Mouse (Mus musculus) limb, embryonic 11.5 days (tissue): ENCODE results near the gene Dnajc16. TPM values are rescaled to one million over a fixed set of nuclear protein-coding genes. Genes with fewer than 3 reads are reported as not detected.

Source experiments
- ATAC-seq: fragments of 200-750 bp; cut with Nextera tagmentation; 2 replicates; pipeline ENCODE4 v1.8.0; 2017; ENCODE audit warnings: low read depth; ENCODE audit not compliant: insufficient number of reproducible peaks, low FRiP score, low TSS enrichment
- DNase-seq: peaks from one replicate; pipeline ENCODE4 v3.0.0-alpha.2; 2015; ENCODE audit warnings: low spot score
- H3K27ac ChIP-seq: fragments of 300-500 bp; sonication (generic); replicated peaks from 2 replicates; pipeline ENCODE4 v1.5.1; 2014; ENCODE audit warnings: low read depth, mild to moderate bottlenecking, low read length
- H3K27me3 ChIP-seq: fragments of 300-500 bp; sonication (generic); 2 replicates; pipeline ENCODE4 v1.6.1; 2014; ENCODE audit warnings: mild to moderate bottlenecking, low read length, mixed read lengths; ENCODE audit not compliant: control insufficient read depth, insufficient read depth
- H3K36me3 ChIP-seq: fragments of 300-500 bp; sonication (generic); 2 replicates; pipeline ENCODE4 v1.6.1; 2014; ENCODE audit warnings: mild to moderate bottlenecking, low read length, moderate library complexity, mixed read lengths; ENCODE audit not compliant: control insufficient read depth, insufficient read depth
- H3K4me1 ChIP-seq: fragments of 300-500 bp; sonication (generic); 2 replicates; pipeline ENCODE4 v1.6.1; 2014; ENCODE audit warnings: low read length, mixed read lengths; ENCODE audit not compliant: control insufficient read depth, insufficient read depth
- H3K4me2 ChIP-seq: fragments of 300-500 bp; sonication (generic); 2 replicates; pipeline ENCODE4 v1.6.1; 2014; ENCODE audit warnings: low read depth, mild to moderate bottlenecking, moderate library complexity; ENCODE audit not compliant: severe bottlenecking
- H3K4me3 ChIP-seq: fragments of 300-500 bp; sonication (generic); 2 replicates; pipeline ENCODE4 v1.5.1; 2014; ENCODE audit warnings: low read depth, low read length
- H3K9ac ChIP-seq: fragments of 300-500 bp; sonication (generic); 2 replicates; pipeline ENCODE4 v1.6.1; 2014; ENCODE audit warnings: mild to moderate bottlenecking, low read length
- H3K9me3 ChIP-seq: fragments of 300-500 bp; sonication (generic); 2 replicates; pipeline ENCODE4 v1.6.1; 2016; ENCODE audit warnings: low read length; ENCODE audit not compliant: control insufficient read depth
- whole genome bisulfite sequencing: fragments of 180-500 bp; shearing (Covaris S2); extraction: QIAGEN DNeasy Blood & Tissue Kit; methylation state at CpG from one replicate; pipeline ENCODE4 v1.1.7; 2014; 5-methylcytosine and 5-hydroxymethylcytosine counted together
- polyA plus RNA-seq: library from polyadenylated mRNA; unstranded; fragments of >200 nt; fragmentation: Nextera tagmentation; extraction: Ambion mirVana; gene quantifications from 2 replicates; pipeline ENCODE4 v1.2.1, GENCODE M21; 2014

Dnajc16 gene
- polyA plus RNA-seq, 1 experiment from 2014 or later = 3.1 TPM

DNA sequence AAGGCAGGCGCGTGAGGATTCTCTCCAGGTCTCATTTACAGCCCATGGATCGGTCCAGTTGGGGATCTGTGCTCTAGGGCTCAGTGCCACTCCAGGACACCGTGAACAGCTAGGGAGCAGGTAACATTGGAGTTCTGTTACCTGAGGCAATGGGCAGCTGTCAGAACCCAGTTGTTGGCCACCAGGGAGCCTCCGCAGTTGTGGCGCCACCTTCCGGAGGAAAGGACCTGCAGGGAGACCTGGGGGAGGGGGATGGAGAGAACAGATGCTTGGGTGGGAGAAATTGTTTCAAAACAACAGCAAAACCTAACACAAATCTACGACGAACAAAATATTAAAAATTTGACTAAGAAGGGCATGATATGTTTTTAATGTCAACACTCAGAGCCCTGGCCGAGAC, 31.4 kb upstream of the Dnajc16 start:
- Histone ChIP-seq H3K36me3 (no peaks in the 10 kb centered on the region), H3K4me2 (no peak overlapping the region), H3K9me3 (no peaks in the 10 kb centered on the region), H3K4me3 (no peak overlapping the region), H3K9ac (no peak overlapping the region), H3K27ac (no peak overlapping the region), H3K27me3 (no peaks in the 10 kb centered on the region), H3K4me1 (no peaks in the 10 kb centered on the region)
- peak; percentile 34 for DNase-seq
- ATAC-seq = no peak
- 74% methylated on average over 10 of the region's 10 CpGs for WGBS

GRCm38 (mm10) chr4:141821178-141821577, 30.4 kb upstream of the Dnajc16 start:
- no peaks in the 10 kb centered on the region for H3K36me3 ChIP-seq
- no peak overlapping the region for H3K27ac ChIP-seq
- no peak overlapping the region for H3K4me2 ChIP-seq
- H3K4me1 ChIP-seq = no peaks in the 10 kb centered on the region
- no peak for ATAC-seq
- no peaks in the 10 kb centered on the region for H3K9me3 ChIP-seq
- H3K9ac ChIP-seq = no peak overlapping the region
- no peak overlapping the region for H3K4me3 ChIP-seq
- no peak for DNase-seq
- WGBS = 69% methylated on average over 3 of the region's 3 CpGs
- no peaks in the 10 kb centered on the region for H3K27me3 ChIP-seq

DNA sequence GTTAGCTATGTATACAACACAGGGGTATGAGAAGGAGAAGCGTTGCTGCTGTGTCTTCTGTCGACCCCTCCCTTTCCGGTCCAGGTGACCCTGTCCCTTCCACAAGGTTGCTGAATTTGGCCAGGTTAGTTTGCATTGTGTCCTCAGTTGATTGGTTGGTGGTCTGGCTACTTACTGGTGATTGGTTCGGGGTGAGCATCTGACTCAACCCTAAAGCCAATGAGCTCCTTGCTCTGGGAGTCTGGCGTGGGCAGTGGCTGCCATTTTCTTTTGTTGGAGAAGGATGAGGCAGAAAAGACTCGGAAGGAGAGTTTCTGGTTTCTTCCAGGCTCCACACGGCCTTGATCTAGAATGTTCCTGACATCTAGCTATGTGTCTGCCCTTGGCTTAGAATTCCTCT, 28.6 kb upstream of the Dnajc16 start:
- Histone ChIP-seq H3K9ac (no peak overlapping the region), H3K36me3 (no peaks in the 10 kb centered on the region), H3K27ac (no peak overlapping the region), H3K4me3 (no peak overlapping the region), H3K4me2 (no peak overlapping the region), H3K4me1 (no peaks in the 10 kb centered on the region), H3K9me3 (no peaks in the 10 kb centered on the region), H3K27me3 (no peaks in the 10 kb centered on the region)
- DNase-seq (no peak), ATAC-seq (no peak)
- WGBS = 90% methylated on average over 7 of the region's 7 CpGs

- H3K27ac ChIP-seq = no peak overlapping the region
- H3K9me3 ChIP-seq = no peaks in the 10 kb centered on the region
- no peaks in the 10 kb centered on the region for H3K36me3 ChIP-seq
- ATAC-seq (no peak), DNase-seq (no peak)
- no peak overlapping the region for H3K4me3 ChIP-seq
- no peak overlapping the region for H3K4me2 ChIP-seq
- H3K4me1 ChIP-seq = no peaks in the 10 kb centered on the region
- WGBS = 84% methylated on average over 13 of the region's 13 CpGs
- H3K27me3 ChIP-seq = no peaks in the 10 kb centered on the region
- H3K9ac ChIP-seq = no peak overlapping the region
Observed at GRCm38 (mm10) chr4:141818861-141819260, 28.1 kb upstream of the Dnajc16 start.

- Histone ChIP-seq H3K27me3 (no peaks in the 10 kb centered on the region), H3K9me3 (no peaks in the 10 kb centered on the region), H3K9ac (no peak overlapping the region), H3K36me3 (0 out of 2 replicates have a peak, but pooled peaks cover 1% of the 10 kb centered on the region), H3K4me3 (no peak overlapping the region), H3K4me1 (no peaks in the 10 kb centered on the region), H3K27ac (no peak overlapping the region), H3K4me2 (no peak overlapping the region)
- WGBS = 77% methylated on average over 10 of the region's 10 CpGs
- no peak for ATAC-seq
- no peak for DNase-seq
Observed at GRCm38 (mm10) chr4:141817706-141818105, 27.0 kb upstream of the Dnajc16 start.

DNA sequence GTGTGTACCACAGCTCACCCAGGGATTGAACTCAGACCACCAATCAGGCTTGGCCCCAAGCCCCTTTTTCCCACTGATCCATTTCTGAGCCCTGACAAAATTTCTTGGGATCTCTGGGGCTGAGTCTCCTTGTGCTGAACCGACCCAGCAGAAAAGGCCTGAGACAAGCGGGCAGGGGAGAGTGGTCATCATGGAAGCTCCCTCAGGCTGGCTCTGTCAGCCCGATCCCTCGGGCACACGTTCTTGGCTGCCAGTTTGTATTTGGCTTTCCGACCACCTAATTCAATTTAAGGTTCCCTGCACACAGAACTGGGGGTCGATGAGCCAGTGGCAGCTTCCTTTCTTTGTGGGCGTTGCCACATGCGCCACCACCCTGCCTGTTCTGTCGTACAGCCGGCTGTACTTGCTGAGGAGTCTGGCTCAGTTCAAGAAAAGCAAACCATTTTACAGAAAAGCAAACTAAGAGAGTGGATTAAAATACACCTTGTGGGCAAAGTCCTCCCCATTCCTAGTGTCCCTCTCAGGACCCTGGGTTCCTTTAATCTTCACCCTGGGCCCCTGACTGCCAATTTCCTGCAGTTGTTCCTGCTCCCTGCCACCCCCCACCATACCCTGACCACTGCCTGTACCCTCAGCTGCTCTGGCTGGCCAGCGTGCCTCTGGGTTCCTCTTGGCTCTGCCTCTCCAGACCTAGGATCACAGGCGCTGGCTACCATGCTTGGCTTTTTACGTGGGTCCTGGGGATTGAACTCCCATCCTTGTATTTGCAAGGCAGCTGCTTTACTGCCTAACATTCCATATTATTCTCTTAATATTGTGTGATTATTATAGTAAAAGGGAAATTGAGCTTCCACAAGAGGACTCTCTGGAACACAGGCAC, 26.3 kb upstream of the Dnajc16 start:
- no peak overlapping the region for H3K9ac ChIP-seq
- DNase-seq = no peak
- no peak overlapping the region for H3K27ac ChIP-seq

GRCm38 (mm10) chr4:141816267-141816666, 25.5 kb upstream of the Dnajc16 start:
- no peak for ATAC-seq
- Histone ChIP-seq H3K4me2 (no peak overlapping the region), H3K36me3 (peaks cover 6% of the 10 kb centered on the region; the same call in 1 of the 2 replicates), H3K27me3 (no peaks in the 10 kb centered on the region), H3K4me1 (no peaks in the 10 kb centered on the region), H3K4me3 (no peak overlapping the region), H3K27ac (no peak overlapping the region), H3K9ac (no peak overlapping the region), H3K9me3 (no peaks in the 10 kb centered on the region)
- 87% methylated on average over 7 of the region's 7 CpGs for WGBS
- no peak for DNase-seq

More for the DNA sequence above, 26.3 kb upstream of the Dnajc16 start:
- H3K9me3 ChIP-seq = no peaks in the 10 kb centered on the region
- ATAC-seq = no peak
- no peaks in the 10 kb centered on the region for H3K4me1 ChIP-seq
- H3K27me3 ChIP-seq = no peaks in the 10 kb centered on the region
- H3K4me2 ChIP-seq = no peak overlapping the region
- WGBS = 82% methylated on average over 14 of the region's 14 CpGs
- no peak overlapping the region for H3K4me3 ChIP-seq
- 0 out of 2 replicates have a peak, but pooled peaks cover 4% of the 10 kb centered on the region for H3K36me3 ChIP-seq

GRCm38 (mm10) chr4:141811375-141811774, 20.6 kb upstream of the Dnajc16 start:
- no peak for ATAC-seq

More at GRCm38 (mm10) chr4:141811375-141811774, 20.6 kb upstream of the Dnajc16 start:
- H3K4me1 ChIP-seq = no peaks in the 10 kb centered on the region
- no peak overlapping the region for H3K4me3 ChIP-seq
- H3K4me2 ChIP-seq = no peak overlapping the region
- H3K9me3 ChIP-seq = no peaks in the 10 kb centered on the region
- WGBS = 95% methylated on average over 7 of the region's 7 CpGs
- DNase-seq = no peak
- no peak overlapping the region for H3K9ac ChIP-seq
- H3K27me3 ChIP-seq = no peaks in the 10 kb centered on the region
- H3K27ac ChIP-seq = no peak overlapping the region
- peaks cover 12% of the 10 kb centered on the region; the same call in 1 of the 2 replicates for H3K36me3 ChIP-seq
